Comparison of ENCODE assay signal across 8 mouse cellular contexts in the genomic region with DNA sequence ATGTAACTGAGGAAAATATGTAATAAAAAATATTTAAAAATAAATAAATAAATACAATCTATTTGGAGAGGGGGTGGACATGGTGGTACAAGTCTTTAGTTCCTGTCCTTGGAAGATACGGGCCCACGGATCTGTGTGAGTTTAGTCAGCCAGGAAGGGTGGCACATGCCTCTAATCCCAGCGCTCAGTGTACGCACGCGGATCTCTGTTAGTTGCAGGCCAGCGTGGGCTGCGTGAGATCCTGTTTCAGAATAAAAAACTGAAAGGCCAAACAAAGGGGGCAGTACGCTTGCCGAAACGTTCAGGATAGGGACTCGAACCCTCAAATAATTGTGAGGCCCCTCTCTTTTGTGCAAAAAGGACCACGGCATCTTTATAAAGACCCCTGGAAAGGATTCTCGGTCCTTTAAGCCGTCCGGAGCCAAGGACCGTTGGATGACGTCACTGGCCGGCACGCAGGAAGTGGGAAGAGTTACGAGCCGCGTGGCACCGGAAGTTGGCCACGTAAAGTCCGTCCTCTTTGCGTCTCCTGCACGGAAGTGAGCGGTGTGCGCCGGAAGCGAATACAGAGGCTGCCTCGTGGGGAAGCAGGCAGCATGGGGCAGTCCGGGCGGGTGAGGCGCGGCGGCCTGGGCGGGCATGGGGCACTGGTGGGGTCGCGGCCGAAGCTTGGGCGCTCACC. TPM values are rescaled to one million over a fixed set of nuclear protein-coding genes. Genes with fewer than 3 reads are reported as not detected.
DNase-seq lines count a peak whose midpoint lies in the region; ATAC-seq and TF ChIP-seq lines count a peak whose summit lies in the region.

A gene (plus strand): TSS at position 472 of the 682 bp plus-strand sequence.

- H3K27ac ChIP-seq in bone marrow macrophage, adult 2 months (ENCODE audit: insufficient read depth, low read depth, low read length) = peak within 1 kb of the TSS; percentile 80
- peak within 1 kb of the TSS; percentile 86 for H3K27ac ChIP-seq in embryonic fibroblast, embryonic 13.5 days (ENCODE audit: insufficient read depth, low read length)
- peak within 1 kb of the TSS; percentile 95 for H3K27ac ChIP-seq in kidney, embryonic 14.5 days (ENCODE audit: low read depth, low read length)
- H3K27ac ChIP-seq in limb, embryonic 15.5 days = peak within 1 kb of the TSS; percentile 95

- peak within 1 kb of the TSS; percentile 96 for H3K4me3 ChIP-seq in bone marrow macrophage, adult 2 months (ENCODE audit: insufficient read depth, low read length)
- H3K4me3 ChIP-seq in embryonic fibroblast, embryonic 13.5 days (ENCODE audit: insufficient read depth, low read length) = peak within 1 kb of the TSS; percentile 87
- H3K4me3 ChIP-seq in kidney, embryonic 14.5 days (ENCODE audit: low read length) = peak within 1 kb of the TSS; percentile 96
- peak within 1 kb of the TSS; percentile 75 for H3K4me3 ChIP-seq in limb, embryonic 15.5 days

- H3K9ac ChIP-seq in kidney, embryonic 14.5 days (ENCODE audit: low read depth, low read length) = peak within 1 kb of the TSS; percentile 88
- peak within 1 kb of the TSS; percentile 90 for H3K9ac ChIP-seq in limb, embryonic 15.5 days

- H3K4me2 ChIP-seq in kidney, embryonic 14.5 days (replicated peaks; ENCODE audit: low read depth, low read length) = peak within 1 kb of the TSS; percentile 81
- H3K4me2 ChIP-seq in limb, embryonic 15.5 days = peak within 1 kb of the TSS; percentile 53

- no peaks in the 10 kb centered on the region for H3K27me3 ChIP-seq in kidney, embryonic 14.5 days (ENCODE audit: control insufficient read depth, insufficient read depth, low read length)
- H3K27me3 ChIP-seq in limb, embryonic 15.5 days = no peaks in the 10 kb centered on the region

- H3K36me3 ChIP-seq in kidney, embryonic 14.5 days (ENCODE audit: control insufficient read depth, insufficient read depth, low read length) = peaks cover 37% of the 10 kb centered on the region
- peaks cover 36% of the 10 kb centered on the region for H3K36me3 ChIP-seq in limb, embryonic 15.5 days

- no peaks in the 10 kb centered on the region for H3K9me3 ChIP-seq in kidney, embryonic 14.5 days (ENCODE audit: control insufficient read depth, low read length)
- no peaks in the 10 kb centered on the region for H3K9me3 ChIP-seq in limb, embryonic 15.5 days

- peak; percentile 98 for DNase-seq in A20 (ENCODE audit: low read depth, low spot score)
- peak; percentile 94 to 96 for DNase-seq in heart, adult 9 months (ENCODE audit: low spot score in 2 of 2)
- DNase-seq in monocyte, adult 2 months (ENCODE audit: low read depth in 1 of 2, low spot score in 2 of 2) = peak; percentile 86 to 89
- DNase-seq in spleen, postnatal 36 days (ENCODE audit: low spot score in 2 of 2) = peak; percentile 95

- ATAC-seq in kidney, embryonic 14.5 days (ENCODE audit: low FRiP score, low TSS enrichment) = peak; percentile 97
- ATAC-seq in limb, embryonic 15.5 days (ENCODE audit: insufficient number of reproducible peaks, low FRiP score, low TSS enrichment, low read depth) = peak; percentile 93

- H3K4me1 ChIP-seq in bone marrow macrophage, adult 2 months (ENCODE audit: control insufficient read depth, insufficient read depth, low read length) = peaks cover 20% of the 10 kb centered on the region
- H3K4me1 ChIP-seq in embryonic fibroblast, embryonic 13.5 days (ENCODE audit: control insufficient read depth, insufficient read depth, low read length) = peaks cover 10% of the 10 kb centered on the region
- H3K4me1 ChIP-seq in kidney, embryonic 14.5 days (ENCODE audit: control insufficient read depth, insufficient read depth, low read length) = 0 out of 2 replicates have a peak, but pooled peaks cover 5% of the 10 kb centered on the region
- H3K4me1 ChIP-seq in limb, embryonic 15.5 days = peaks cover 15% of the 10 kb centered on the region; the same call in 1 of the 2 replicates

- no peak for TF ChIP-seq CTCF in bone marrow macrophage, adult 2 months (IDR thresholded peaks at IDR 0.05; ENCODE audit: low read depth, low read length)
- no peak for TF ChIP-seq CTCF in embryonic fibroblast, embryonic 13.5 days (IDR thresholded peaks at IDR 0.05; ENCODE audit: borderline replicate concordance, insufficient read depth, low read length)

- no peak for TF ChIP-seq POLR2A in bone marrow macrophage, adult 2 months (IDR thresholded peaks at IDR 0.05; ENCODE audit: borderline replicate concordance, low read depth, low read length)
- peak; percentile 87 for TF ChIP-seq POLR2A in embryonic fibroblast, embryonic 13.5 days (IDR thresholded peaks at IDR 0.05; ENCODE audit: low read depth, low read length)

- WGBS in kidney, embryonic 14.5 days = under 1% methylated on average over 36 of the region's 43 CpGs
- WGBS in limb, embryonic 15.5 days = under 1% methylated on average over 43 of the region's 43 CpGs

RNA-seq across cellular contexts. Expression of the gene that starts here (rescaled TPM):
- 9.2 and 11.9 TPM in 2 replicates for polyA plus RNA-seq in bone marrow macrophage, adult 2 months (2012; ENCODE audit: insufficient read depth, insufficient read length, missing spikeins)
- 31.1 and 34.5 TPM in 2 replicates for polyA plus RNA-seq in embryonic fibroblast, embryonic 13.5 days (2011; ENCODE audit: insufficient read length, low read depth, missing spikeins)
- 82.3 and 90.0 TPM in 2 replicates for polyA plus RNA-seq in kidney, embryonic 14.5 days (2014; fragmentation: Nextera tagmentation; extraction: Ambion mirVana)
- polyA plus RNA-seq in limb, embryonic 15.5 days (2015; fragmentation: Nextera tagmentation; extraction: Ambion mirVana) = 86.9 and 88.6 TPM in 2 replicates

Comparison
In these comparisons a context has a peak if more than half of its experiments do, and no peak if none do; other contexts are left out.
1. Peak in every context shown above with its lines: DNase-seq, ATAC-seq, H3K4me3 ChIP-seq and H3K27ac ChIP-seq.